Mouse (Mus musculus): ENCODE measurements around the gene Fam13c. TPM values are rescaled to one million over a fixed set of nuclear protein-coding genes. Genes with fewer than 3 reads are reported as not detected.

Fam13c gene
- polyA plus RNA-seq (2015; fragmentation: Nextera tagmentation; extraction: Ambion mirVana): 25.5 and 26.3 TPM in 2 replicates

DNA sequence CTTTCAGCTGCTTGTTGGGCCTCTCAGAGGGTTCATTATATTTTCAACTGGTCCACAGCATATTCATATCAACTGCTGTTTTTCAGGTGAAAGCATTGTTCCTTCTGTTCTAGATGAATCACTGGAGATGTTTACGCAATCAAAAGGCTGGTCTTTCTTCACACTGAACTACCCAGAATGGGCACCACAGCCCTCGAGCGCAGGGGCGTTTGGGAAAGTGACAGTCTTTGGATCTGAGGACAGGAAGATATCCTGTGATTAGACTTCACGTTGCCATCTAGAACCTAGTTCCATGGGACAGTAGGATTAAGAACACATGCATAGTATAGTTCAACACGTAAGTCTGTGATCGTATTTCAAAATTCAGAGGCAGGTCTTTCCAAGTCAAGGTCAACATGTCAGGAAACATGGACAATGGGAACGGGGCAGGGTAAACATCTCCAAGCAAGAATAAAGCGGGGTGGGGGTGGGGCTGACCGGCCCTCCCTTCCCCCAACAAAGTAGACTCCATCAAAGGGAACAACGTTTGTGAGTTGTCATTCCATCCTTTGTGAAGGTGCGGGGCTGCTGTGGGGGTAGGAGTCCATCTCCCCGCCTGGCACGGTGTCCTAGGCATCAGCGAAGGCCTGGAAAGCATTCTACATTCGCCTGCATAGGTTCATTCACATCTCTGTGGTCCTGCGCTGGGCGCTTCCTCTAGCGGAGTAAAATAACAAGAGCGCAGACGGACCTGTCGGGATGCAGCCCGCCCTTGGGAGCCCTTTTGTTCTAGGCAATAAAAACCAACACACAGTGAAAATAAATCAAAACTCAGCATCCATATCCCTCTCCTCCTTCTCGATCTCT lies at the start of gene Fam13c:
TSS of gene Fam13c (plus strand) at position 806 of the 846 bp plus-strand sequence.
- Histone ChIP-seq H3K4me3 (peak within 1 kb of the TSS; percentile 65), H3K4me2 (peak within 1 kb of the TSS; percentile 70), H3K9me3 (no peaks in the 10 kb centered on the region), H3K4me1 (replicated peaks) (peaks cover 44% of the 10 kb centered on the region), H3K36me3 (no peaks in the 10 kb centered on the region), H3K27me3 (no peaks in the 10 kb centered on the region), H3K9ac (peak within 1 kb of the TSS; percentile 88), H3K27ac (peak within 1 kb of the TSS; percentile 97)
- ATAC-seq (ENCODE audit: low FRiP score): peak; percentile 72
- 8% methylated on average over 24 of the region's 24 CpGs for WGBS

DNA sequence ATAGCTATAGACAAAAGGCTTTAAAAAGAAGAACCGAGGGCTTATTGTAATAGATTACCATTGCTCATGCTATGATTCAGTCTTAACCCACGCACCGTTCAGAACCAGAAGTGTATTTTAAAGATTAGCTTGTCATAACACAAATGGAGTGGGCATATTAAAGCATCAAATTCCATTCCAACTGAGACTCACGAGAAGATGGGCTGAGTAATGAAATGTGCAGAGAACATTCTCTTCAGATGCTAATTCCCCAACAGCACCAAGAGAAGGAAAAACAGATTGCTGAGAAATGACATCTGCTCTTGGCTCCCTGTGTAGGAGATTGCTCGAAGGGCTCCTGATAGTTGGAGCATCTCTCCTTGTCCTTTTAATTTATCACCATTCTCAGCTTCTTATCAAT lies 44.4 kb upstream of the Fam13c start:
- no peak for ATAC-seq (ENCODE audit: low FRiP score)

DNA sequence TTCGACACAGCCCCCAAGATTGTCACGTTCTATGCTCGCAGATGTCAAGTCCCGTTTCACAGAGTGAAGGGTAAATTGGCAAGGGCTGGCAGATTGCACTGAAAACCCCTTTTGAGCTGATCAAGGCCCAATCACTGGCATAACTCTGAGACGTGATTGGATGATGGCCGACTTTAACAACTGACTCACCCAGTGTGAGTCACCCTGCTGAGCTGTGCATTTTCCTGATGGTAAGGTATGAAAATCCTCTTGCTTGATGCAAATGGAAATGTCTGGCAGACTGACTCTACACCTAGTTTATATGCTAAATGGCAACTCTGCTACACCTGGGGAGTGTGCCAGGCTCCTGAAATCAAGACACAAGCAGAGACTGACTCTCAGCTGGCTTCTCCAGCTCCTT lies 42.1 kb upstream of the Fam13c start:
- Histone ChIP-seq H3K27ac (no peak overlapping the region), H3K4me2 (no peak overlapping the region), H3K4me3 (no peak overlapping the region), H3K27me3 (no peaks in the 10 kb centered on the region), H3K9me3 (peaks cover 19% of the 10 kb centered on the region), H3K36me3 (no peaks in the 10 kb centered on the region), H3K9ac (no peak overlapping the region), H3K4me1 (replicated peaks) (no peaks in the 10 kb centered on the region)
- WGBS: 82% methylated on average over 6 of the region's 6 CpGs
- ATAC-seq (ENCODE audit: low FRiP score): no peak

More for the DNA sequence above, 44.4 kb upstream of the Fam13c start:
- no peaks in the 10 kb centered on the region for H3K4me1 ChIP-seq (replicated peaks)
- 84% methylated on average over 5 of the region's 5 CpGs for WGBS
- H3K9ac ChIP-seq: no peak overlapping the region
- H3K9me3 ChIP-seq: peaks cover 22% of the 10 kb centered on the region
- no peak overlapping the region for H3K4me3 ChIP-seq
- H3K36me3 ChIP-seq: no peaks in the 10 kb centered on the region
- H3K27ac ChIP-seq: no peak overlapping the region
- H3K4me2 ChIP-seq: no peak overlapping the region
- no peaks in the 10 kb centered on the region for H3K27me3 ChIP-seq

DNA sequence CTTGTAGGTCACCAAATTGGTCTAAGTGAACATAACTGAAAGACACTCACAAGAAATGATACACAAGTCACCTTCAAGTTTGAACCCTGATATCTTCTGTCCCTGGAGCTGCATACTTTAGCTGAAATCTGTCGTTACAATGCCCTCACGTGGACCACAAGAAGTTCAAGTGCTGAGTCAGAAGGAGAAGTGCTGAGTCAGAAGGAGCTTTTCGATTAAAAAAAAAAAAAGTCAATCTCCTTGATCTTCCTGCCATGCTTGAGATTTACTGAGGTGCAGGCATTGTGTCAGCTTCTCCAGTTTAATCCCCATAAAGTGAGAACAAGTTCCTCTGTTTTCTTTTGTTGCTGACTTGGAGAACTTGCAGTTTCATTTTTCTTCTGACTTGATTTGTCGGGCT lies 38.3 kb upstream of the Fam13c start:
- Histone ChIP-seq H3K9ac (no peak overlapping the region), H3K36me3 (no peaks in the 10 kb centered on the region), H3K27me3 (no peaks in the 10 kb centered on the region), H3K4me3 (no peak overlapping the region), H3K9me3 (peaks cover 7% of the 10 kb centered on the region; the same call in 1 of the 2 replicates), H3K27ac (no peak overlapping the region), H3K4me1 (replicated peaks) (no peaks in the 10 kb centered on the region), H3K4me2 (no peak overlapping the region)
- WGBS: 85% methylated on average over 4 of the region's 4 CpGs
- no peak for ATAC-seq (ENCODE audit: low FRiP score)

DNA sequence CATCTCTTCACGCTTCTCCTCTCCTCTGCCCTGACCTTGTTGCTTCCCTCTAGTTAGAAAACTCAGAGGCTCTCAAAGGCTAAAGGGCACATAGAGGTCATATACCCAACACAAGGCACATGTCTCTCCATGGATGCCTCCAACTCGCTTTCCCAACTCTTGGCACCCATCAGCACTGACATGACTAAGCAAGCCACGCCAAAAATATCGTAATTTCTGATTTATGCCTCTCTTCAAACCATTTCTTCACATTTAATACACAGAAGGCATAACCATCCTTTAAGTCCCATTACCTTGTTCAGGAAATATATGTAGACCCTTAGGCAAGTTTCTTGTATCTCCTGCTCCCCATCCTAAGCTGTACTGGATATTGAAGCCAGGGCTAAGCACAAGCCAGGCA lies 37.6 kb upstream of the Fam13c start:
- Histone ChIP-seq H3K36me3 (no peaks in the 10 kb centered on the region), H3K4me2 (no peak overlapping the region), H3K9me3 (peaks cover 7% of the 10 kb centered on the region; the same call in 1 of the 2 replicates), H3K9ac (no peak overlapping the region), H3K4me1 (replicated peaks) (no peaks in the 10 kb centered on the region), H3K27me3 (no peaks in the 10 kb centered on the region), H3K27ac (no peak overlapping the region), H3K4me3 (no peak overlapping the region)
- WGBS: 84% methylated on average over 4 of the region's 4 CpGs
- no peak for ATAC-seq (ENCODE audit: low FRiP score)

DNA sequence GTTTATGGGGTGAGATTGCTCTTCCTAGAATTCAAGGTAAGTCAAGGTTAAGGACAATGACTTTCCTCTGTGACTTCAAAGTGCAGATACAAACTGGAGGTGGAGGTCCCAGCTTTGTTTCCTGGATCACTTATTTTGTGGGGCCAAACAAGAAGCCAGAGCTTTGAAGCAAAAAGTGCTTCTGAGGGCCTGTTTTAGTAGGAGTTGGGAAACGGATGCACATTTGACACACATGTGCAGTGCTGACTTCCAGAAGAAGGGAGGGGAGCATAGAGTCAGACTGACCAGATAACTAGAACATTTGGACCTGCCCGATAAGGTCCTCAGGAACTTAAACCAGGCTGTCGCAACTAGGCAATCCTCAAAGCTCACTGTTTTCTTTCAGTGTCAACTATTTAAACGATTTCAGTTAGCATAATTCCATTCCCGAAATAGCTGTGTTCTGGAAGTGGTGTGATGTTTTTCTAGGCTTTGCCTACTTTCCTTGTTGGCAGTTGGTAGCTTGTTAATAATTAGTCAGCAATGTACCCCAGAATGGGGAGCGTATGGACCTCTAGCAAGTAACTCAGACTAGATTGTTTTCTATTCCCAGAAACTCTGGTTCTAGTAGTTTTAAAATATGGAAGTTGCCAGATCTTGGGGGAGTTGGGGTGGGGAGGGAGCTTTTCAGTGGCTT lies 22.3 kb upstream of the Fam13c start:
- H3K36me3 ChIP-seq: no peaks in the 10 kb centered on the region
- no peaks in the 10 kb centered on the region for H3K9me3 ChIP-seq
- no peak for ATAC-seq (ENCODE audit: low FRiP score)
- no peaks in the 10 kb centered on the region for H3K27me3 ChIP-seq
- 94% methylated on average over 6 of the region's 6 CpGs for WGBS
- H3K27ac ChIP-seq: no peak overlapping the region
- H3K9ac ChIP-seq: no peak overlapping the region
- H3K4me3 ChIP-seq: no peak overlapping the region
- H3K4me2 ChIP-seq: no peak overlapping the region
- peaks cover 13% of the 10 kb centered on the region for H3K4me1 ChIP-seq (replicated peaks)

DNA sequence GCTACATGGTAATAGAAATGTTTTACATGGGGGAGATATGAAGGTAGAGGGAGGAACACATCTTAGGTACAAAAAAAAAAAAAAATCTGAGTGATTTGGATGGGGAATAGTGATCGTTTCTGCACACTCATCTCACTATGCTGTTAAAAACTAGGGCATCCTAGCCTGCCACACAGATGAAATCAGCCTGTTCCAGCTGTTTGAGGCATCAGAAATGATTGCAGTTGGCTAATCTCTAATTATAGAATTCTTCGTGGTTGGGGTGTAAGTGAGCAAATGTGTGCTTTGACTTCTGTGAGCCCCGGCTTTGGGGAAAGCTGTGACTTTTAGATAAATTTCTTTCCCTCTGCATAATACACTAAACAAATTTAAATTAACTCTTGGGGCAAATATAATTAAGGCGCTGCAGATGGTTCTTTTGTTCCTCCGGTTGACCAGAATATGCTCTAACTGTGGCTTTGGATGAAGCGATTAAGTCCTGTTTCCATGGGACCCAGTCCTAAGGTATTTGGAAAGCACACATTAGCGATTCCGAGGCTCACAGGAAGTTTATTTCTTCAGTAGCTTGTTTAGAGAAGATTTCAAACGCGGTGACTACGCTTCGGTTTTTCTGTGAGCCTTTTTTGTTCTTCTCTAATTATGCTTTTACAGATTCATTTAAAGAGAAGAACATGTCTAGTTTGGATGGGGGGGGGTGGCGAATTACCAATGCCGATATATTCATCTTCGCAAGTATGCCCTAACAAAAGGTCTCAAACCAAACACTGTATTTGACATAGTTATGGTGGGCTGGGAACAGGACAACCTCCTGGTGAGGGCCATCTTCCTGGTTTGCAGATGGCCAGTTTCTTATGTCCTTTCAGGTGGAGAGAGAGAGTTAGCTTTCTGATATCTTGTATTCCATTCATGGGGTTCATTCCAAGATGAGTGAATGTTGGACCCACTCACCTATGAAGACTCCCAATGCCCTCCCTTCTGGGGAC lies 20.7 kb upstream of the Fam13c start:
- H3K4me1 ChIP-seq (replicated peaks): peaks cover 13% of the 10 kb centered on the region
- peak overlapping the region; percentile 30 for H3K4me2 ChIP-seq
- H3K27ac ChIP-seq: peak overlapping the region; percentile 19
- 35% methylated on average over 15 of the region's 15 CpGs for WGBS
- no peak for ATAC-seq (ENCODE audit: low FRiP score)
- H3K9ac ChIP-seq: no peak overlapping the region
- H3K4me3 ChIP-seq: no peak overlapping the region
- H3K9me3 ChIP-seq: no peaks in the 10 kb centered on the region
- H3K36me3 ChIP-seq: no peaks in the 10 kb centered on the region
- no peaks in the 10 kb centered on the region for H3K27me3 ChIP-seq

DNA sequence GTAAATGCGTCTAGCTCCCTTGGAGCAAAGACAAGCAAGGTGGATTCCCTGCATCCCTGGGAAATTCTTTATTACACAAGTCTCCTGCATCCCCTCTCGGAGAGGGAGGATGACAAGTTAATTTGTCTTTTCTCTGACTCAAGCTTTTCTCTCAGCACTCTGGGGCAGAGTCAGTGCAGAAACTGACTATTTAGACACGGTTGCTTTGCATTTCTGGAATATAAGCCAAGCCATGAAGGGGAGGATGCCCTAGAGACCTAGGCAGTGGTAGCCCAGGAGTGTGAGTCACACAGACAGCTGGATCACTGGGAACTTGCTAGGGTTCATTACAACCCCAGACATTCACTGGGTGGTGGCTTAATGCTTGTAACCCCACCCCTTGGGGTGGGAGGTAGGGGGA lies 13.9 kb upstream of the Fam13c start:
- H3K4me2 ChIP-seq: no peak overlapping the region
- no peaks in the 10 kb centered on the region; the same call in 1 of the 2 replicates for H3K4me1 ChIP-seq (replicated peaks)
- 35% methylated on average over 3 of the region's 3 CpGs for WGBS
- no peak for ATAC-seq (ENCODE audit: low FRiP score)
- no peak overlapping the region for H3K4me3 ChIP-seq
- no peaks in the 10 kb centered on the region for H3K27me3 ChIP-seq
- H3K27ac ChIP-seq: no peak overlapping the region
- H3K36me3 ChIP-seq: no peaks in the 10 kb centered on the region
- no peaks in the 10 kb centered on the region for H3K9me3 ChIP-seq
- no peak overlapping the region for H3K9ac ChIP-seq

DNA sequence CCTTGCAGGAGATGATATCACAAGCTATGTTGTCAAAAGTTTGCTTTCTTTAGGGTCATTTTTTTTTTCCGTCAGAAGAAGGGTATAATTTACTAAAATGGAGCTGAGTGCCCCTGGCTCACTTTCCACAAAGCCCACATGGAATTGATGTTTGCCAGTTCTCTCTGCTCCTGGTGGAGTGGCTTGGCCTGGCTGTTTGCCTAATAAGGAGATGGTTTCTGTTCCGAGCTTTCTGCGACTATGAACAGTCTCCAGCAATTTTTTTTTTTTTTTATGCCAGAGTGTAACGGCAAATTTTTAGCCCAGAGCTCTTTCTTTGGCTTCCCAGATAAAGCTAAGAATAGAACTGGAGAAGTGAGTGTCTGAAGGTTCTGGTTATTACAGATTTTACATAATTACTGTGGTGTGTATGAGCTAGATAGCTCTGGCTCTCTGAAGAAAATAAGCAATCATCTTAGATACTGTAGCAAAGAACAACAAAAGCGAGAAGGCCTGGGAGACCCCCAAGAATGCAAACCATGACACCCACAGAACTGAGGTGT lies 12.1 kb upstream of the Fam13c start:
- H3K4me2 ChIP-seq: no peak overlapping the region
- H3K9ac ChIP-seq: no peak overlapping the region
- no peaks in the 10 kb centered on the region for H3K9me3 ChIP-seq
- no peak overlapping the region for H3K27ac ChIP-seq
- no peak for ATAC-seq (ENCODE audit: low FRiP score)
- H3K36me3 ChIP-seq: no peaks in the 10 kb centered on the region
- no peaks in the 10 kb centered on the region; the same call in 1 of the 2 replicates for H3K4me1 ChIP-seq (replicated peaks)
- H3K4me3 ChIP-seq: no peak overlapping the region
- 84% methylated on average over 5 of the region's 5 CpGs for WGBS
- no peaks in the 10 kb centered on the region for H3K27me3 ChIP-seq

DNA sequence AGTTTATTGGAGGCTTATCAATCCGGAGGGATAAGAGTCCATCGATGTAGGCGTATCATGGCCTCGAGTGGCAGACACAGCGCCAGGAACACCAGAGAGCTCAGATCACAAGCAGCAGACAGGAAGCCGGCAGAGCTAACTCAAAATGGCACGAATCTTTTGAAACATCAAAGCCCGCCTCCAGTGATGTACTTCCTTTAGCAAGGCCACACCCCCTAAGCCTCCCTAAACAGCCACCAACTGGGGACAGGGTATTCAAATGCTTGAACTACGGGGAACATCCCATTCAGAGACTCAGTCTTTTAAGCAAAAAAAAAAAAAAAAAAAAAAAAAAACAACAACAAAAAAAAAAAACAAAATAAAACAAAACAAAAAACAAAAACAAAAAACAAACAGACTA lies 10.9 kb upstream of the Fam13c start:
- WGBS: 93% methylated on average over 9 of the region's 9 CpGs

DNA sequence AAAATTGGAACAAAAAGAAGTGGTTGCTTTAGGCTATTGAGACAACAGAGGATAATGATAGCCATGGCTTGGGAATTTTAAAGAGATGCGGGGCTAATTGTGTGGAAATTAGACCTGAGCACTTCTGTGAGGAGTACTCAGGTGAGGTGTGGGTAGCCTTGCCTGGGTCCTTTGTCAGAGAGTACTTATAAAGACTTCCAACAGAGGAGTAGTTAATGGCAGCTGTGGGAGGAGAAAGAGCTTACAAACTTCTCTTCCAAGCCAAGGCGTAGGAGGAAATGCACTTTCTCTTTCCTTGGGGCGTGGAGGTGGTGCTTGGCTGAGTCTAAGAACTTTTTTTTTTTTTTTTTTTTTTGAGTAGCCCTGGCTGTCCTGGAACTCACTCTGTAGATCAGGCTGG lies 6.9 kb upstream of the Fam13c start:
- Histone ChIP-seq H3K27me3 (no peaks in the 10 kb centered on the region), H3K36me3 (no peaks in the 10 kb centered on the region), H3K4me3 (no peak overlapping the region), H3K27ac (no peak overlapping the region), H3K4me2 (no peak overlapping the region), H3K9ac (no peak overlapping the region), H3K4me1 (replicated peaks) (no peaks in the 10 kb centered on the region), H3K9me3 (no peaks in the 10 kb centered on the region)
- no peak for ATAC-seq (ENCODE audit: low FRiP score)
- WGBS: over 99% methylated on average over 3 of the region's 3 CpGs

More for the DNA sequence above, 10.9 kb upstream of the Fam13c start:
- no peak for ATAC-seq (ENCODE audit: low FRiP score)
- Histone ChIP-seq H3K4me3 (no peak overlapping the region), H3K27ac (no peak overlapping the region), H3K36me3 (no peaks in the 10 kb centered on the region), H3K9me3 (no peaks in the 10 kb centered on the region), H3K4me2 (no peak overlapping the region), H3K9ac (no peak overlapping the region), H3K4me1 (replicated peaks) (no peaks in the 10 kb centered on the region; the same call in 1 of the 2 replicates), H3K27me3 (no peaks in the 10 kb centered on the region)

Measured in hindbrain, embryonic 13.5 days (tissue).